Mouse (Mus musculus) megakaryocyte, embryonic 14.5 days (primary cell): Measurements from ENCODE around the gene Pigu.

ENCODE experiments used
- FLI1 ChIP-seq: IDR thresholded peaks from 2 replicates; pipeline ENCODE4 v1.6.1; 2012; ENCODE audit warnings: low read length, inconsistent platforms, mixed read lengths
- GATA1 ChIP-seq: IDR thresholded peaks from 3 replicates; pipeline ENCODE4 v1.6.1; 2012; ENCODE audit warnings: mixed read lengths, low read length, inconsistent platforms, borderline replicate concordance

DNA sequence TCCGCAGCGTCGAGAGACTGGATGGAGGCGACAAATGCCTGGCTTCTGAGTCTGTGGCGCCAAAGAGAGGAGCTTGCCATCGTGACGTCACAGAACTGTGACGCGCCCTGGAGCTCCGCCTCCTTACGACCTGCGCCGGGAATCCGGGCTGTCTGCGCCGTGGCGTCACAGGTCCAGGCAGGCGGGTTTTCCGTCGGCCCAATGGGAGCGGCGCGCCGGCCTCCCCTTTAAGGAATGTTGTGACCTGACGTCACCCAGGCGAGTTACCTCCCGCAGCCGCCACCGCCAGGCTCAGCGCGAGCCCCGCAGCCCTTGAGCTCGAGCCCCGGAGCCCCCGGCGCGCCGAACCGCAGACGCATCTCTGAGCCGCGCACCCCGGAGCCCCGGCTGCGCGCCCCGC lies 81.0 kb downstream of the Pigu start, which contains the start of gene Map1lc3a:
- TF ChIP-seq GATA1 (no peak), FLI1 (no peak)
